Mouse (Mus musculus): ENCODE results near the gene Lypd5. TPM values are rescaled to one million over a fixed set of nuclear protein-coding genes. Genes with fewer than 3 reads are reported as not detected.
A peak's percentile ranks its signal among the peaks of the same experiment; 100 is the strongest.

The Lypd5 gene
- total and polyA plus RNA-seq, 3 experiments: not detected

GRCm38 (mm10) chr7:24387059-24387556, 38.1 kb downstream of the Lypd5 start:
- dilution Hi-C loops (cut with MboI; ENCODE audit: extremely low pct_ligation_motif_present, extremely low pct_unique_long_range_greater_than_20kb, low sequenced_read_pairs): no loop called here

GRCm38 (mm10) chr7:24389516-24390187, 40.7 kb downstream of the Lypd5 start:
- dilution Hi-C loops (cut with MboI; ENCODE audit: extremely low pct_ligation_motif_present, extremely low pct_unique_long_range_greater_than_20kb, low sequenced_read_pairs): no loop called here
- Histone ChIP-seq H3K4me1 (ENCODE audit: control insufficient read depth in 1 of 2, insufficient read depth in 2 of 2) (peaks cover 17 to 42% of the 10 kb centered on the region in 2 experiments), H3K27ac (ENCODE audit: insufficient read depth, low read depth) (no peak overlapping the region)

More at GRCm38 (mm10) chr7:24387059-24387556, 38.1 kb downstream of the Lypd5 start:
- peaks cover 0 to 12% of the 10 kb centered on the region in 2 experiments for H3K36me3 ChIP-seq (replicated peaks in 1 of 2; ENCODE audit: control insufficient read depth in 1 of 2, insufficient read depth in 1 of 2, low read length in 1 of 2)
- H3K9me3 ChIP-seq (replicated peaks; ENCODE audit: low read length): no peaks in the 10 kb centered on the region
- no peak overlapping the region for H3K9ac ChIP-seq (ENCODE audit: insufficient read depth, low read depth)
- H3K79me2 ChIP-seq (replicated peaks; ENCODE audit: control insufficient read depth, extremely low read depth, insufficient read depth, poor library complexity, severe bottlenecking): no peaks in the 10 kb centered on the region
- no peak overlapping the region for H3K4me3 ChIP-seq (replicated peaks in 1 of 3; ENCODE audit: low read depth in 2 of 3, low read length in 2 of 3, poor library complexity in 1 of 3)
- no peaks in the 10 kb centered on the region for H3K27me3 ChIP-seq (replicated peaks)
- peaks cover 20 to 62% of the 10 kb centered on the region in 2 experiments for H3K4me1 ChIP-seq (ENCODE audit: control insufficient read depth in 1 of 2, insufficient read depth in 2 of 2)
- H3K27ac ChIP-seq (ENCODE audit: insufficient read depth, low read depth): no peak overlapping the region
- in situ Hi-C loops (cut with MboI; ENCODE audit: low pct_ligation_motif_present, low pct_unique_long_range_greater_than_20kb, low sequenced_read_pairs): loop anchor here (25.0 kb wide), 1 partner anchor 425 kb away; the partner anchor contains the start of genes Vmn1r180 and Vmn1r181
- no peak for TF ChIP-seq TBP (conservative IDR thresholded peaks at IDR 0.05; ENCODE audit: low read depth, low read length)
- TF ChIP-seq SMC3 (IDR thresholded peaks at IDR 0.05; ENCODE audit: low read depth, low read length): no peak
- TF ChIP-seq IRF4 (IDR thresholded peaks at IDR 0.05; ENCODE audit: low read depth, low read length): no peak
- peak; percentile 50 for TF ChIP-seq BHLHE40 (IDR thresholded peaks at IDR 0.05; ENCODE audit: low read depth, low read length)
- DNase-seq (ENCODE audit: extremely low read depth): peak; percentile 52
- no peak overlapping the region for H3K4me2 ChIP-seq (ENCODE audit: insufficient read depth, low read depth, poor library complexity, severe bottlenecking)

GRCm38 (mm10) chr7:24390512-24390911, 41.5 kb downstream of the Lypd5 start:
- dilution Hi-C loops (cut with MboI; ENCODE audit: extremely low pct_ligation_motif_present, extremely low pct_unique_long_range_greater_than_20kb, low sequenced_read_pairs): no loop called here
- no peaks in the 10 kb centered on the region for H3K27me3 ChIP-seq (replicated peaks)
- no peak overlapping the region for H3K4me2 ChIP-seq (ENCODE audit: insufficient read depth, low read depth, poor library complexity, severe bottlenecking)
- in situ Hi-C loops (cut with MboI; ENCODE audit: low pct_ligation_motif_present, low pct_unique_long_range_greater_than_20kb, low sequenced_read_pairs): loop anchor here (25.0 kb wide), 1 partner anchor 428 kb away; the partner anchor contains the start of genes Vmn1r180 and Vmn1r181
- TF ChIP-seq ZC3H11A (IDR thresholded peaks at IDR 0.05; ENCODE audit: low read depth, low read length) (no peak), BHLHE40 (IDR thresholded peaks at IDR 0.05; ENCODE audit: low read depth, low read length) (peak; percentile 79)
- H3K79me2 ChIP-seq (replicated peaks; ENCODE audit: control insufficient read depth, extremely low read depth, insufficient read depth, poor library complexity, severe bottlenecking): no peaks in the 10 kb centered on the region
- no peak overlapping the region for H3K9ac ChIP-seq (ENCODE audit: insufficient read depth, low read depth)
- peaks cover 0 to 2% of the 10 kb centered on the region in 2 experiments for H3K36me3 ChIP-seq (replicated peaks in 1 of 2; ENCODE audit: control insufficient read depth in 1 of 2, insufficient read depth in 1 of 2, low read length in 1 of 2)
- H3K4me3 ChIP-seq (replicated peaks in 1 of 3; ENCODE audit: low read depth in 2 of 3, low read length in 2 of 3, poor library complexity in 1 of 3): no peak overlapping the region
- DNase-seq (ENCODE audit: extremely low read depth): peak; percentile 40
- no peak overlapping the region for H3K27ac ChIP-seq (ENCODE audit: insufficient read depth, low read depth)
- H3K9me3 ChIP-seq (replicated peaks; ENCODE audit: low read length): no peaks in the 10 kb centered on the region
- peaks cover 15 to 47% of the 10 kb centered on the region in 2 experiments for H3K4me1 ChIP-seq (ENCODE audit: control insufficient read depth in 1 of 2, insufficient read depth in 2 of 2)

More at GRCm38 (mm10) chr7:24389516-24390187, 40.7 kb downstream of the Lypd5 start:
- no peaks in the 10 kb centered on the region for H3K9me3 ChIP-seq (replicated peaks; ENCODE audit: low read length)
- no peak overlapping the region for H3K4me3 ChIP-seq (replicated peaks in 1 of 3; ENCODE audit: low read depth in 2 of 3, low read length in 2 of 3, poor library complexity in 1 of 3)
- no peak for DNase-seq (ENCODE audit: extremely low read depth)
- H3K79me2 ChIP-seq (replicated peaks; ENCODE audit: control insufficient read depth, extremely low read depth, insufficient read depth, poor library complexity, severe bottlenecking): no peaks in the 10 kb centered on the region
- H3K4me2 ChIP-seq (ENCODE audit: insufficient read depth, low read depth, poor library complexity, severe bottlenecking): no peak overlapping the region
- H3K27me3 ChIP-seq (replicated peaks): no peaks in the 10 kb centered on the region
- in situ Hi-C loops (cut with MboI; ENCODE audit: low pct_ligation_motif_present, low pct_unique_long_range_greater_than_20kb, low sequenced_read_pairs): loop anchor here (25.0 kb wide), 1 partner anchor 427 kb away; the partner anchor contains the start of genes Vmn1r180 and Vmn1r181
- H3K36me3 ChIP-seq (replicated peaks in 1 of 2; ENCODE audit: control insufficient read depth in 1 of 2, insufficient read depth in 1 of 2, low read length in 1 of 2): peaks cover 0 to 5% of the 10 kb centered on the region in 2 experiments
- no peak for TF ChIP-seq MAFK (IDR thresholded peaks at IDR 0.05; ENCODE audit: insufficient replicate concordance, low read length)
- no peak for TF ChIP-seq ZC3H11A (IDR thresholded peaks at IDR 0.05; ENCODE audit: low read depth, low read length)
- no peak overlapping the region for H3K9ac ChIP-seq (ENCODE audit: insufficient read depth, low read depth)
